8 mouse cellular contexts compared by ENCODE assay signal in genomic region chr2:73167126-73167525, GRCm38 (mm10). TPM values are rescaled to one million over a fixed set of nuclear protein-coding genes. Genes with fewer than 3 reads are reported as not detected.
DNase-seq lines count a peak whose midpoint lies in the region; ATAC-seq and TF ChIP-seq lines count a peak whose summit lies in the region.

No protein-coding gene starts in this region.

- H3K4me1 ChIP-seq in neural tube, embryonic 15.5 days: no peaks in the 10 kb centered on the region

- H3K4me3 ChIP-seq in neural tube, embryonic 15.5 days (replicated peaks): no peak overlapping the region
- no peak overlapping the region for H3K4me3 ChIP-seq in left cerebral cortex, adult 2 months

- no peak overlapping the region for H3K27ac ChIP-seq in neural tube, embryonic 15.5 days (replicated peaks)
- H3K27ac ChIP-seq in left cerebral cortex, adult 2 months: no peak overlapping the region

- H3K4me2 ChIP-seq in neural tube, embryonic 15.5 days: no peak overlapping the region

- H3K36me3 ChIP-seq in neural tube, embryonic 15.5 days: no peaks in the 10 kb centered on the region

- no peaks in the 10 kb centered on the region for H3K9me3 ChIP-seq in neural tube, embryonic 15.5 days (replicated peaks)

- H3K9ac ChIP-seq in neural tube, embryonic 15.5 days (replicated peaks): no peak overlapping the region

- no peaks in the 10 kb centered on the region for H3K27me3 ChIP-seq in neural tube, embryonic 15.5 days (replicated peaks)

- peak; percentile 32 for DNase-seq in neural tube, embryonic 10.5 days (ENCODE audit: extremely low spot score, low spot score)
- peak; percentile 79 for DNase-seq in R1 (ENCODE audit: low read depth, low spot score)
- peak; percentile 14 for DNase-seq in cerebellum, adult 9-11 months
- peak; percentile 7 to 21 for DNase-seq in heart, adult 9 months (ENCODE audit: low spot score in 2 of 2)
- peak in 1 of 2 experiments; percentile 22 for DNase-seq in left cerebral cortex, adult 2 months (ENCODE audit: extremely low spot score in 1 of 2, low spot score in 2 of 2)
- DNase-seq in yolk sac, embryonic 10.5 days (ENCODE audit: low spot score): peak; percentile 17

- ATAC-seq in neural tube, embryonic 15.5 days (ENCODE audit: low FRiP score): no peak
- ATAC-seq in neutrophil, adult 5-6 weeks (ENCODE audit: extremely low read depth, insufficient number of reproducible peaks, low FRiP score, poor library complexity, severe bottlenecking): peak; percentile 92

- peak; percentile 71 for TF ChIP-seq CTCF in left cerebral cortex, adult 2 months (IDR thresholded peaks at IDR 0.05)

- intact Hi-C loops in left cerebral cortex, adult 2 months (cut with DNase I): loop anchor here (1.0 kb wide), 1 partner anchor 111 kb away; no protein-coding TSS in a partner anchor

RNA-seq across cellular contexts. Expression of gene Ola1, which starts 51.6 kb away (rescaled TPM):
- 111 and 117 TPM in 2 replicates for polyA plus RNA-seq in neural tube, embryonic 15.5 days (2015; fragmentation: Nextera tagmentation; extraction: Ambion mirVana)
- total RNA-seq in left cerebral cortex, adult 2 months (2021): 100 to 1,000 TPM in 1 of 2 experiments, 10 to 100 TPM in 1; 96.9 to 102 TPM
- total RNA-seq in neutrophil, adult 5-6 weeks (2017): 25.4 and 29.8 TPM in 2 replicates
